Mouse (Mus musculus): ENCODE data around the gene Gal3st1. TPM values are rescaled to one million over a fixed set of nuclear protein-coding genes. Genes with fewer than 3 reads are reported as not detected.
"Not testable (repeated sequence)": the region's sequence is repeated elsewhere in the genome, so short reads cannot be mapped to it uniquely, and the experiment has no call there.

The Gal3st1 gene
- polyA plus RNA-seq, 1 experiment from 2014 or later = 3.3 TPM

GRCm38 (mm10) chr11:4012616-4013015 lies 29.2 kb downstream of the Gal3st1 start:
- Histone ChIP-seq H3K36me3 (ENCODE audit: control insufficient read depth, insufficient read depth, low read length) (no peaks in the 10 kb centered on the region), H3K27ac (replicated peaks; ENCODE audit: low read depth, low read length) (no peak overlapping the region), H3K4me1 (ENCODE audit: control insufficient read depth, insufficient read depth, low read length) (no peaks in the 10 kb centered on the region), H3K4me3 (ENCODE audit: low read depth, low read length) (no peak overlapping the region), H3K9me3 (ENCODE audit: control insufficient read depth, low read length) (peaks cover 8% of the 10 kb centered on the region; the same call in 1 of the 2 replicates), H3K9ac (ENCODE audit: low read depth, low read length) (no peak overlapping the region), H3K4me2 (ENCODE audit: low read depth, low read length) (no peak overlapping the region), H3K27me3 (replicated peaks; ENCODE audit: control insufficient read depth, insufficient read depth, low read length) (no peaks in the 10 kb centered on the region)
- ATAC-seq (ENCODE audit: low read depth) (no peak), DNase-seq (ENCODE audit: low spot score) (no peak)
- 58% methylated on average over 1 of the region's 1 CpGs for WGBS

GRCm38 (mm10) chr11:4015796-4016195 lies 32.4 kb downstream of the Gal3st1 start:
- DNase-seq (ENCODE audit: low spot score); H3K27ac ChIP-seq (replicated peaks; ENCODE audit: low read depth, low read length); H3K4me3 ChIP-seq (ENCODE audit: low read depth, low read length); H3K36me3 ChIP-seq (ENCODE audit: control insufficient read depth, insufficient read depth, low read length); ATAC-seq (ENCODE audit: low read depth); H3K9me3 ChIP-seq (ENCODE audit: control insufficient read depth, low read length); H3K27me3 ChIP-seq (replicated peaks; ENCODE audit: control insufficient read depth, insufficient read depth, low read length); H3K4me1 ChIP-seq (ENCODE audit: control insufficient read depth, insufficient read depth, low read length); H3K9ac ChIP-seq (ENCODE audit: low read depth, low read length); H3K4me2 ChIP-seq (ENCODE audit: low read depth, low read length): not testable (repeated sequence)
- 84% methylated on average over 14 of the region's 14 CpGs for WGBS

GRCm38 (mm10) chr11:4022111-4022510 lies 38.7 kb downstream of the Gal3st1 start:
- H3K9me3 ChIP-seq (ENCODE audit: control insufficient read depth, low read length); DNase-seq (ENCODE audit: low spot score); H3K27ac ChIP-seq (replicated peaks; ENCODE audit: low read depth, low read length); H3K9ac ChIP-seq (ENCODE audit: low read depth, low read length); ATAC-seq (ENCODE audit: low read depth); H3K36me3 ChIP-seq (ENCODE audit: control insufficient read depth, insufficient read depth, low read length); H3K4me3 ChIP-seq (ENCODE audit: low read depth, low read length); H3K4me1 ChIP-seq (ENCODE audit: control insufficient read depth, insufficient read depth, low read length); H3K4me2 ChIP-seq (ENCODE audit: low read depth, low read length); H3K27me3 ChIP-seq (replicated peaks; ENCODE audit: control insufficient read depth, insufficient read depth, low read length): not testable (repeated sequence)
- WGBS = 91% methylated on average over 13 of the region's 13 CpGs

GRCm38 (mm10) chr11:4023321-4023720 lies 39.9 kb downstream of the Gal3st1 start:
- H3K27me3 ChIP-seq (replicated peaks; ENCODE audit: control insufficient read depth, insufficient read depth, low read length) = no peaks in the 10 kb centered on the region
- DNase-seq (ENCODE audit: low spot score) (no peak), ATAC-seq (ENCODE audit: low read depth) (no peak)
- no peak overlapping the region for H3K4me2 ChIP-seq (ENCODE audit: low read depth, low read length)
- no peaks in the 10 kb centered on the region for H3K36me3 ChIP-seq (ENCODE audit: control insufficient read depth, insufficient read depth, low read length)
- no peak overlapping the region for H3K9ac ChIP-seq (ENCODE audit: low read depth, low read length)
- no peak overlapping the region for H3K27ac ChIP-seq (replicated peaks; ENCODE audit: low read depth, low read length)
- H3K4me3 ChIP-seq (ENCODE audit: low read depth, low read length) = no peak overlapping the region
- WGBS = 66% methylated on average over 2 of the region's 2 CpGs
- H3K9me3 ChIP-seq (ENCODE audit: control insufficient read depth, low read length) = no peaks in the 10 kb centered on the region
- H3K4me1 ChIP-seq (ENCODE audit: control insufficient read depth, insufficient read depth, low read length) = no peaks in the 10 kb centered on the region

GRCm38 (mm10) chr11:4027066-4027465 lies 43.6 kb downstream of the Gal3st1 start:
- H3K27ac ChIP-seq (replicated peaks; ENCODE audit: low read depth, low read length) = no peak overlapping the region
- no peaks in the 10 kb centered on the region for H3K4me1 ChIP-seq (ENCODE audit: control insufficient read depth, insufficient read depth, low read length)
- no peaks in the 10 kb centered on the region for H3K9me3 ChIP-seq (ENCODE audit: control insufficient read depth, low read length)
- ATAC-seq (ENCODE audit: low read depth) (no peak), DNase-seq (ENCODE audit: low spot score) (no peak)
- H3K4me2 ChIP-seq (ENCODE audit: low read depth, low read length) = no peak overlapping the region
- no peak overlapping the region for H3K9ac ChIP-seq (ENCODE audit: low read depth, low read length)
- H3K4me3 ChIP-seq (ENCODE audit: low read depth, low read length) = no peak overlapping the region
- peaks cover 5% of the 10 kb centered on the region; the same call in 1 of the 2 replicates for H3K27me3 ChIP-seq (replicated peaks; ENCODE audit: control insufficient read depth, insufficient read depth, low read length)
- WGBS = 71% methylated on average over 8 of the region's 8 CpGs
- no peaks in the 10 kb centered on the region for H3K36me3 ChIP-seq (ENCODE audit: control insufficient read depth, insufficient read depth, low read length)

- Histone ChIP-seq H3K27me3 (replicated peaks; ENCODE audit: control insufficient read depth, insufficient read depth, low read length) (peaks cover 8% of the 10 kb centered on the region; the same call in 1 of the 2 replicates), H3K4me3 (ENCODE audit: low read depth, low read length) (no peak overlapping the region), H3K4me1 (ENCODE audit: control insufficient read depth, insufficient read depth, low read length) (no peaks in the 10 kb centered on the region), H3K27ac (replicated peaks; ENCODE audit: low read depth, low read length) (no peak overlapping the region), H3K9me3 (ENCODE audit: control insufficient read depth, low read length) (no peaks in the 10 kb centered on the region), H3K4me2 (ENCODE audit: low read depth, low read length) (no peak overlapping the region), H3K36me3 (ENCODE audit: control insufficient read depth, insufficient read depth, low read length) (no peaks in the 10 kb centered on the region), H3K9ac (ENCODE audit: low read depth, low read length) (no peak overlapping the region)
- DNase-seq (ENCODE audit: low spot score) (no peak), ATAC-seq (ENCODE audit: low read depth) (no peak)
- WGBS = 75% methylated on average over 9 of the region's 9 CpGs
Measured at GRCm38 (mm10) chr11:4027561-4028334, 44.3 kb downstream of the Gal3st1 start.

- peaks cover 8% of the 10 kb centered on the region; the same call in 1 of the 2 replicates for H3K27me3 ChIP-seq (replicated peaks; ENCODE audit: control insufficient read depth, insufficient read depth, low read length)
- no peak overlapping the region for H3K27ac ChIP-seq (replicated peaks; ENCODE audit: low read depth, low read length)
- no peak for ATAC-seq (ENCODE audit: low read depth)
- DNase-seq (ENCODE audit: low spot score) = no peak
- no peak overlapping the region for H3K4me2 ChIP-seq (ENCODE audit: low read depth, low read length)
- H3K36me3 ChIP-seq (ENCODE audit: control insufficient read depth, insufficient read depth, low read length) = no peaks in the 10 kb centered on the region
- no peaks in the 10 kb centered on the region for H3K9me3 ChIP-seq (ENCODE audit: control insufficient read depth, low read length)
- 74% methylated on average over 4 of the region's 4 CpGs for WGBS
- no peak overlapping the region for H3K4me3 ChIP-seq (ENCODE audit: low read depth, low read length)
- no peaks in the 10 kb centered on the region for H3K4me1 ChIP-seq (ENCODE audit: control insufficient read depth, insufficient read depth, low read length)
- no peak overlapping the region for H3K9ac ChIP-seq (ENCODE audit: low read depth, low read length)
Measured at GRCm38 (mm10) chr11:4029343-4029742, 45.9 kb downstream of the Gal3st1 start.

- no peak within 1 kb of the TSS for H3K4me3 ChIP-seq (ENCODE audit: low read depth, low read length)
- H3K4me1 ChIP-seq (ENCODE audit: control insufficient read depth, insufficient read depth, low read length) = no peaks in the 10 kb centered on the region
- DNase-seq (ENCODE audit: low spot score) (no peak), ATAC-seq (ENCODE audit: low read depth) (peak; percentile 47; the same call in 1 of the 2 replicates)
- no peaks in the 10 kb centered on the region for H3K9me3 ChIP-seq (ENCODE audit: control insufficient read depth, low read length)
- H3K9ac ChIP-seq (ENCODE audit: low read depth, low read length) = no peak within 1 kb of the TSS; the same call in 1 of the 2 replicates
- H3K4me2 ChIP-seq (ENCODE audit: low read depth, low read length) = no peak within 1 kb of the TSS
- 29% methylated on average over 16 of the region's 16 CpGs for WGBS
- H3K36me3 ChIP-seq (ENCODE audit: control insufficient read depth, insufficient read depth, low read length) = no peaks in the 10 kb centered on the region
- H3K27ac ChIP-seq (replicated peaks; ENCODE audit: low read depth, low read length) = no peak within 1 kb of the TSS
- H3K27me3 ChIP-seq (replicated peaks; ENCODE audit: control insufficient read depth, insufficient read depth, low read length) = peaks cover 8% of the 10 kb centered on the region; the same call in 1 of the 2 replicates
Measured at GRCm38 (mm10) chr11:4031126-4031941, 47.9 kb downstream of the Gal3st1 start, which contains the start of gene Sec14l4. Gene Sec14l4, plus strand, starts transcription at chr11:4031462.

Data from embryonic facial prominence, embryonic 14.5 days (tissue).